Mouse (Mus musculus): Measurements from ENCODE around the gene Kcnn1. TPM values are rescaled to one million over a fixed set of nuclear protein-coding genes. Genes with fewer than 3 reads are reported as not detected.

Gene Kcnn1
- polyA plus RNA-seq, 1 experiment from 2014 or later: 0.72 TPM

DNA sequence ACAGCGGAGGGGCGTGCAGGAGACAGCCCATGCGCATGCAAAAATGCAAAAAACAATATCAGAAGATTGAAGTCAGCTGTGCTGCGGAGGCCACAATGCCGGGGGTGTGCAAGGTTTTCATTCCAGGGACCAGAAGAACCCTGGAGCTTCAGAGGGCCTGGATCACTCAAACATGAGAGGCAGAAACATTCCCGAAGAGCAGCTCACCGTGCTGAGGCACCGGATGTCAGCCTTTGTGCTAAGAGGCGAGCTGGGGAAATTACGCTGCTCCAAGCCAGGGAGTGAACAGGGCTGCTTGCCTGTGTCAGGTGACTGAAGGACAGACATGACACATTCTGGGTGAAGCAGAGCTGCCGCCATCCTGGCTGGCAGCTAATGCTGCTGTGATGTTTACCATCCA lies 17.5 kb upstream of the Kcnn1 start:
- H3K27me3 ChIP-seq (ENCODE audit: control insufficient read depth, insufficient read depth, low read length): no peaks in the 10 kb centered on the region
- no peak overlapping the region for H3K9ac ChIP-seq (ENCODE audit: low read length)
- ATAC-seq (ENCODE audit: low FRiP score, low TSS enrichment) (peak; percentile 60), DNase-seq (ENCODE audit: low spot score) (peak; percentile 46)
- TF ChIP-seq CTCF (IDR thresholded peaks at IDR 0.05; ENCODE audit: low read depth) (no peak), EP300 (optimal IDR thresholded peaks at IDR 0.05) (no peak)
- no peak overlapping the region for H3K4me2 ChIP-seq (replicated peaks; ENCODE audit: low read depth)
- no peaks in the 10 kb centered on the region for H3K9me3 ChIP-seq (ENCODE audit: control insufficient read depth, low read length)
- no peak overlapping the region for H3K4me3 ChIP-seq (ENCODE audit: low read depth, low read length)
- no peaks in the 10 kb centered on the region for H3K36me3 ChIP-seq (ENCODE audit: control insufficient read depth, insufficient read depth, low read length)
- H3K4me1 ChIP-seq (replicated peaks; ENCODE audit: control insufficient read depth, insufficient read depth): no peaks in the 10 kb centered on the region
- peak overlapping the region; percentile 67 for H3K27ac ChIP-seq (replicated peaks)
- WGBS: 24% methylated on average over 11 of the region's 11 CpGs

DNA sequence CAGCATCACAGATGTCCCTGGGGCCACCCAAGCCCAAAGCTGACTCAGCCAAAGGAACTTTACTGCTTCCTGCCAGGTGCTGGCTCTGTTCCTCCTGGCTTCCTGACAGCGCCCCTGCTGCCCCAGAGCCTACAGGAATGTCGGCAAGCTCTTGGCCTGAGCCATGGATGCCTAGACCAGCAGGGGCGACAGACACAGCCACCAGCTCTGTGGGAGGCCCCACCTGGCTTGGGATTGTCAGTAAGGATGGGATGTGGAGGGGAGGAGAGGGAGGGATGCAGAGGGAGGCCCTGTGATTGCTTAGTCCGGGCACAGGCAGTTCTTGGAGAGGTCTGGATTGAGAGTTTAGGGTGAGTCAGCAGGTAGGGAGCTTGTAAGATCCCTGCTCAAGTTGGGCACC lies 17.1 kb upstream of the Kcnn1 start:
- peak overlapping the region; percentile 67 for H3K27ac ChIP-seq (replicated peaks)
- no peaks in the 10 kb centered on the region for H3K9me3 ChIP-seq (ENCODE audit: control insufficient read depth, low read length)
- no peak overlapping the region for H3K9ac ChIP-seq (ENCODE audit: low read length)
- H3K36me3 ChIP-seq (ENCODE audit: control insufficient read depth, insufficient read depth, low read length): no peaks in the 10 kb centered on the region
- H3K27me3 ChIP-seq (ENCODE audit: control insufficient read depth, insufficient read depth, low read length): no peaks in the 10 kb centered on the region
- H3K4me2 ChIP-seq (replicated peaks; ENCODE audit: low read depth): no peak overlapping the region
- ATAC-seq (ENCODE audit: low FRiP score, low TSS enrichment) (peak; percentile 21), DNase-seq (ENCODE audit: low spot score) (peak; percentile 52)
- no peaks in the 10 kb centered on the region for H3K4me1 ChIP-seq (replicated peaks; ENCODE audit: control insufficient read depth, insufficient read depth)
- TF ChIP-seq EP300 (optimal IDR thresholded peaks at IDR 0.05) (no peak), CTCF (IDR thresholded peaks at IDR 0.05; ENCODE audit: low read depth) (peak; percentile 33)
- 9% methylated on average over 4 of the region's 4 CpGs for WGBS
- H3K4me3 ChIP-seq (ENCODE audit: low read depth, low read length): no peak overlapping the region

GRCm38 (mm10) chr8:70879500-70879899 lies 16.4 kb upstream of the Kcnn1 start:
- DNase-seq (ENCODE audit: low spot score) (no peak), ATAC-seq (ENCODE audit: low FRiP score, low TSS enrichment) (no peak)
- Histone ChIP-seq H3K27ac (replicated peaks) (no peak overlapping the region), H3K4me2 (replicated peaks; ENCODE audit: low read depth) (no peak overlapping the region), H3K36me3 (ENCODE audit: control insufficient read depth, insufficient read depth, low read length) (no peaks in the 10 kb centered on the region), H3K4me1 (replicated peaks; ENCODE audit: control insufficient read depth, insufficient read depth) (no peaks in the 10 kb centered on the region), H3K27me3 (ENCODE audit: control insufficient read depth, insufficient read depth, low read length) (no peaks in the 10 kb centered on the region), H3K9ac (ENCODE audit: low read length) (no peak overlapping the region), H3K4me3 (ENCODE audit: low read depth, low read length) (no peak overlapping the region), H3K9me3 (ENCODE audit: control insufficient read depth, low read length) (no peaks in the 10 kb centered on the region)
- no peak for TF ChIP-seq CTCF (IDR thresholded peaks at IDR 0.05; ENCODE audit: low read depth)
- TF ChIP-seq EP300 (optimal IDR thresholded peaks at IDR 0.05): no peak
- 66% methylated on average over 4 of the region's 4 CpGs for WGBS

DNA sequence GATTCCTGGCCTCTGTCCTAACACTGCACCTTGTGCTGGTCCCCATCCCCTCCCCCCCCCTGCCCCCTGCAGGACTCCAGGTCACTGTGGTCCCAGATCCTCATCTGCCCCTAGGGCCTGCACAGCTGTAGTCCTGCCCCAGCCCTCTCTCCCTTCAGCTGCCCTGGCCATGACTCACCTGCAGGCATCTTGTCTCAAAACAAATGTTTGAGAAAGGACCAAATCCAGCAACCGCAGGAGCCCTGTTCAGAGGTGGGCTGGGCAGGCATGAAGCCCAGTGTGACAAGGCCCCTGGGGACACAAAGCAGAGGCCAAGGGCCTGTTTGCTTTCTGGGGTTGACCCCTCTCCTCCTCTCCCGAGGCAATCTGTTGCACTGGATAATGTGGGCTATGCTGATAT lies 15.1 kb upstream of the Kcnn1 start:
- Histone ChIP-seq H3K4me3 (ENCODE audit: low read depth, low read length) (no peak overlapping the region), H3K27me3 (ENCODE audit: control insufficient read depth, insufficient read depth, low read length) (no peaks in the 10 kb centered on the region), H3K27ac (replicated peaks) (no peak overlapping the region), H3K4me1 (replicated peaks; ENCODE audit: control insufficient read depth, insufficient read depth) (no peaks in the 10 kb centered on the region), H3K9ac (ENCODE audit: low read length) (no peak overlapping the region), H3K9me3 (ENCODE audit: control insufficient read depth, low read length) (no peaks in the 10 kb centered on the region), H3K36me3 (ENCODE audit: control insufficient read depth, insufficient read depth, low read length) (no peaks in the 10 kb centered on the region), H3K4me2 (replicated peaks; ENCODE audit: low read depth) (no peak overlapping the region)
- TF ChIP-seq EP300 (optimal IDR thresholded peaks at IDR 0.05) (no peak), CTCF (IDR thresholded peaks at IDR 0.05; ENCODE audit: low read depth) (no peak)
- DNase-seq (ENCODE audit: low spot score): peak; percentile 70
- 11% methylated on average over 2 of the region's 2 CpGs for WGBS
- ATAC-seq (ENCODE audit: low FRiP score, low TSS enrichment): peak; percentile 43; the same call in 1 of the 2 replicates

DNA sequence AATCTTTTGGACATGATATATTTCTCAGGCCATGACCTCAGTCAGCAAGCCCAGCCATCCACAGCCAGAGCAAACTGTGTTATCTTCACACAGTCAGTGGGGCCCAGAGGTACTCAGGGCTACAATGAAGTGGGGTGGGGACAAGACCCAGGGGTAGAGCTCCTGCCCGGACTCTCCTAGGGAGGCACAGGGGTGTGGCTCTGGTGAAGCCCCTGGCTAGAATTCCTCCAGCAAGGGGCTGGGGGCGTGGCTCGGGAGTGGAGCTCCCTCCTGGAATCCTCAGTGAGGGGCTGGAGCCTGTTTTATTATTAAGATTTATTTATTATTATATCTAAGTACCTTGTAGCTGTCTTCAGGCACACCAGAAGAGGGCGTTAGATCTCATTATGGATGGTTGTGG lies 13.3 kb upstream of the Kcnn1 start:
- H3K4me1 ChIP-seq (replicated peaks; ENCODE audit: control insufficient read depth, insufficient read depth): no peaks in the 10 kb centered on the region
- no peak overlapping the region for H3K9ac ChIP-seq (ENCODE audit: low read length)
- DNase-seq (ENCODE audit: low spot score): no peak
- H3K9me3 ChIP-seq (ENCODE audit: control insufficient read depth, low read length): no peaks in the 10 kb centered on the region
- TF ChIP-seq EP300 (optimal IDR thresholded peaks at IDR 0.05) (no peak), CTCF (IDR thresholded peaks at IDR 0.05; ENCODE audit: low read depth) (no peak)
- no peak for ATAC-seq (ENCODE audit: low FRiP score, low TSS enrichment)
- no peaks in the 10 kb centered on the region for H3K27me3 ChIP-seq (ENCODE audit: control insufficient read depth, insufficient read depth, low read length)
- no peak overlapping the region for H3K27ac ChIP-seq (replicated peaks)
- H3K4me3 ChIP-seq (ENCODE audit: low read depth, low read length): no peak overlapping the region
- H3K4me2 ChIP-seq (replicated peaks; ENCODE audit: low read depth): no peak overlapping the region
- WGBS: 31% methylated on average over 4 of the region's 4 CpGs
- H3K36me3 ChIP-seq (ENCODE audit: control insufficient read depth, insufficient read depth, low read length): no peaks in the 10 kb centered on the region

DNA sequence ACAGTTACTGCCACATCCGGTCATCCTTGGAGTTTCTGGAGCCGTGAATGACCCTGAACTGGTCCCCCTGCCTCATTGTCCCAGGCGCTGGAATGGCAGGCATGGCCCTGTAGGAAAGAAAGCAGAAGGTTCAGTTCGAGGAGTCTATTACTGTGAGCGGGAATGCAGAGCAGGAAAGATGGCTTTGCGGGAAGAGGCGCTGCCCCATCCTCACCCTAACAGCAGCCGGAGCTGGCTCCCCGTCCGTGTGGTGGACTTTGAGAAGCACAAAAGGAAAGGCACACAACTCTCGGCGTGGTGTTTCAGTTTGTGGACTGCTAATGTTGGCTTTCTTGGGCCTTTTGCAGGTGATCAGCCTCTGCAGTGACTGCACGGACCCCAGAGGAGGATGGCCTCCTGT lies 11.4 kb upstream of the Kcnn1 start:
- H3K27me3 ChIP-seq (ENCODE audit: control insufficient read depth, insufficient read depth, low read length): no peaks in the 10 kb centered on the region
- 91% methylated on average over 13 of the region's 13 CpGs for WGBS
- ATAC-seq (ENCODE audit: low FRiP score, low TSS enrichment) (no peak), DNase-seq (ENCODE audit: low spot score) (no peak)
- H3K36me3 ChIP-seq (ENCODE audit: control insufficient read depth, insufficient read depth, low read length): no peaks in the 10 kb centered on the region
- no peaks in the 10 kb centered on the region for H3K9me3 ChIP-seq (ENCODE audit: control insufficient read depth, low read length)
- no peak overlapping the region for H3K27ac ChIP-seq (replicated peaks)
- no peak overlapping the region for H3K4me3 ChIP-seq (ENCODE audit: low read depth, low read length)
- no peak overlapping the region for H3K9ac ChIP-seq (ENCODE audit: low read length)
- TF ChIP-seq EP300 (optimal IDR thresholded peaks at IDR 0.05) (no peak), CTCF (IDR thresholded peaks at IDR 0.05; ENCODE audit: low read depth) (no peak)
- H3K4me1 ChIP-seq (replicated peaks; ENCODE audit: control insufficient read depth, insufficient read depth): no peaks in the 10 kb centered on the region
- H3K4me2 ChIP-seq (replicated peaks; ENCODE audit: low read depth): no peak overlapping the region

All from stomach, postnatal 0 days (tissue).